Mouse (Mus musculus) lung, embryonic 15.5 days (tissue): ENCODE data around the gene Myo3b. TPM values are rescaled to one million over a fixed set of nuclear protein-coding genes. Genes with fewer than 3 reads are reported as not detected.

ENCODE experiments used
- ATAC-seq: fragments of 200-750 bp; cut with Nextera tagmentation; 2 replicates; pipeline ENCODE4 v1.8.0; 2017; ENCODE audit warnings: moderate number of reproducible peaks, borderline replicate concordance; ENCODE audit not compliant: low FRiP score, low TSS enrichment; ENCODE audit errors: extremely low read depth
- H3K27ac ChIP-seq: fragments of 300-500 bp; sonication (generic); 2 replicates; pipeline ENCODE4 v1.5.1; 2015; ENCODE audit warnings: moderate library complexity, mild to moderate bottlenecking, inconsistent platforms
- H3K27me3 ChIP-seq: fragments of 300-500 bp; sonication (generic); 2 replicates; pipeline ENCODE4 v1.6.1; 2015; ENCODE audit warnings: inconsistent platforms
- H3K36me3 ChIP-seq: fragments of 300-500 bp; sonication (generic); 2 replicates; pipeline ENCODE4 v1.6.1; 2015; ENCODE audit warnings: inconsistent platforms
- H3K4me1 ChIP-seq: fragments of 300-500 bp; sonication (generic); 2 replicates; pipeline ENCODE4 v1.6.1; 2015; ENCODE audit warnings: inconsistent platforms
- H3K4me2 ChIP-seq: fragments of 300-500 bp; sonication (generic); 2 replicates; pipeline ENCODE4 v1.6.1; 2015; ENCODE audit warnings: inconsistent platforms, mild to moderate bottlenecking, moderate library complexity
- H3K4me3 ChIP-seq: fragments of 300-500 bp; sonication (generic); 2 replicates; pipeline ENCODE4 v1.5.1; 2015; ENCODE audit warnings: mild to moderate bottlenecking, inconsistent platforms
- H3K9ac ChIP-seq: fragments of 300-500 bp; sonication (generic); 2 replicates; pipeline ENCODE4 v1.6.1; 2015; ENCODE audit warnings: inconsistent platforms
- H3K9me3 ChIP-seq: fragments of 300-500 bp; sonication (generic); 2 replicates; pipeline ENCODE4 v1.6.1; 2016; ENCODE audit warnings: inconsistent platforms
- WGBS: fragments of 180-500 bp; shearing (Covaris S2); methylation state at CpG from one replicate; pipeline ENCODE4 v1.1.7; 2015; 5-methylcytosine and 5-hydroxymethylcytosine counted together
- polyA plus RNA-seq: library from polyadenylated mRNA; unstranded; fragments of >200 nt; fragmentation: Nextera tagmentation; extraction: Ambion mirVana; gene quantifications from 2 replicates; pipeline ENCODE4 v1.2.1, GENCODE M21; 2015

The Myo3b gene
- polyA plus RNA-seq, 1 experiment from 2014 or later, result 0.46 TPM

DNA sequence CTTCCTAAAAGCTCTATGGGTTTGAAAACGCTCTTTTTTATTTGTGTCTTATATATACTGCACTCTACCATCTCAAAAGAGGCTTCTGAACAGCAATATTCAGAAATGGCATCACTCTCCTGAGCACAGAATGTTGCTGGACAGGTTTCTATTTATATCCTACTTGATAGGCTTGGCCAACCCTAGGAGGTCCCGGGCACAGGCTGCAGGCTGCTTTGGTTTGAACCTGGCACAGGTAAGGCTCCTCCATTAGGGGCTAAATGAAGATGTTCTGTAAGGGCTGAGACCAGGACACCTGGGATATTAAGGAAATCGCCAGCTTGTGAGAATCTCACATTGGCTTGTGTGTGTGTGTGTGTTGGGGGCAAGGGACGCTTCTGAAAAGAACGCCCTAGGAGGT is 30.9 kb downstream of the Myo3b start:
- H3K9me3 ChIP-seq, result no peaks in the 10 kb centered on the region
- H3K4me2 ChIP-seq, result no peak overlapping the region
- no peak overlapping the region for H3K9ac ChIP-seq
- no peaks in the 10 kb centered on the region for H3K36me3 ChIP-seq
- H3K27me3 ChIP-seq, result no peaks in the 10 kb centered on the region
- WGBS, result 62% methylated on average over 5 of the region's 5 CpGs
- H3K4me1 ChIP-seq, result 0 out of 2 replicates have a peak, but pooled peaks cover 3% of the 10 kb centered on the region
- no peak for ATAC-seq
- H3K4me3 ChIP-seq, result no peak overlapping the region
- H3K27ac ChIP-seq, result peak overlapping the region; percentile 42; the same call in 1 of the 2 replicates

DNA sequence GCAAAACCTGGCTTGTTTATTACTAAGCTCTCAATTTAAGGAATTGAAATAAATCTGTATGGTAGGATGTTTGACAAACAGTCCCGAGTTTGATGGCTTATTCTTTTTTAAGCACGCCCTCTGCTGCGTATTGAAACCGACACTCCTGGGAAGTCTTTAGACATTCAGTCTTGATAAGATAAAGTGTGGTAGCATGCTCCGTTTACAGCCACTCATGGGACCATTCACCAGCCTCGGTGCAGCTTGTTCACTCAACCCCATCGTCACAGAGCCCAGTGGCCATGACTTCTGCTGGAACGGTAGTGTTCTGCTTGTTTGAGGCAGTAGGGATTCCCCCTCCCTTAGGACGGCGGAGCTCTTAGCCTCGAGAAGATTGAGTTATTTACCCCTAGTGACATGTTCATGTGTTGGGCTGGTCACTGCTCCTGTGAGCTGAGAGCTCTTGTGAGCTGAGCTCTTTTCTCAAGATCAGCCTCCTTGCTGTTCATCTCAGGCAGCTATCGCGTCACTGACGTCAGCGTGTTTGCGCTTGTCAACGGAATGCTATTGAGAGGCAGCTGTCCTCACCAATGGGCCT is 44.6 kb downstream of the Myo3b start:
- peak overlapping the region; percentile 36 for H3K4me2 ChIP-seq
- H3K4me1 ChIP-seq, result no peaks in the 10 kb centered on the region
- H3K4me3 ChIP-seq, result 0 out of 2 replicates have a peak overlapping the region, but pooled peaks have one; percentile 2
- 37% methylated on average over 17 of the region's 17 CpGs for WGBS
- no peaks in the 10 kb centered on the region for H3K9me3 ChIP-seq
- no peak overlapping the region for H3K9ac ChIP-seq
- no peak overlapping the region for H3K27ac ChIP-seq
- no peaks in the 10 kb centered on the region for H3K36me3 ChIP-seq
- H3K27me3 ChIP-seq, result no peaks in the 10 kb centered on the region
- ATAC-seq, result no peak

DNA sequence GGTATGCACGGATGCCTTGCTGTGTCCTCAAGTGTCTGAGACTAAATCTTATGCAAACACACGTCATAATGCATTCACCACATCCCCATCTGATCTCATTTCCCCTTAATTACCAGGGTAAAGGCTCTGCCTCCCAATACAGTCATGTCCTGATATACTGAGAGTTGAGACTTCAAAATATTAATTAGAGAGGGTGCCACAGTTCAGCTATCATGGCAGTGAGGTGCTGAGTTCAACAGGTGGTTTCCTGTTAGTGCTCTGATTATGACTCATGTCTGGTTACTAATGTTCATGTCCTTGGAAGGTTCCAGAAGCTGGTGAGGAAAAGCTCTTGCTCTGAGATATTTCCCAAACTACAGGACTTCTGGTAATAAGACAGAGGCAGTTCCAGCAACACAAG is 52.3 kb downstream of the Myo3b start:
- Histone ChIP-seq H3K27me3 (no peaks in the 10 kb centered on the region), H3K4me2 (no peak overlapping the region), H3K9me3 (no peaks in the 10 kb centered on the region), H3K4me3 (no peak overlapping the region), H3K4me1 (no peaks in the 10 kb centered on the region), H3K27ac (no peak overlapping the region), H3K36me3 (no peaks in the 10 kb centered on the region), H3K9ac (no peak overlapping the region)
- 35% methylated on average over 2 of the region's 2 CpGs for WGBS
- no peak for ATAC-seq

DNA sequence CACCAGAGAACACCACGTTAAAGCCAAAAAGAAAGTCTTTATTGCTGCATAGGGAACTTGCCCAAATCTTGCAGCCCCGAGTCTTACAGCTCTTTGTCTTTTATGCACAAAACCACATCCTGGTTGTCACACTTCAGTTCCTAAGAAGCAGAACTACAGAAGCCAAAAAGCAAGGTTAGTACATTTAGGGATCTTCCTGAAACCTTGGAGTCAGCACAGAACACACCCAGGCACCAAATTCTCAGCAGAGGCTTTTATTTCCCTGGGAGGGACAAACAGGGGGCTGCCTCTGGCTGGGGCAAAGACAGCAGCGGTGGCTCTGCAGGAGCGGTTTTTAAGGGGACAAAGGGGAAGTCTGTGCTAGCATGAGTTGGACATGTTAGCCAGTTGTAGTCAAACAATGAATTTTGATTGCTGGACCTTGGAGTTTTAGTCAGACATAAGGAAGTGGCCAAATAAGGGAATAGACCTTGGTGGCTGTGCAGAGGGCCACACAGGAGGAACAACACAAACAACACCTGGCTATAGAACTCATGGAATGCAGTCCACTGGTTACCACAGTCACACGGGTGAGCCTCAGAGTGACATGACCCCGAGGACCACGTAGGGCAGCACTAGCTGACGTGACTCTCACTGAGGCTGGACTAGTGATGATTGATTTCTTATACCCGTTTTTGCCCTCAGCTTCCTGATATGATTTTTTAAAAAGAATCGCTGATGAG is 53.0 kb downstream of the Myo3b start:
- Histone ChIP-seq H3K4me3 (no peak overlapping the region), H3K27me3 (no peaks in the 10 kb centered on the region), H3K9ac (no peak overlapping the region), H3K27ac (no peak overlapping the region), H3K4me2 (no peak overlapping the region), H3K36me3 (no peaks in the 10 kb centered on the region), H3K4me1 (no peaks in the 10 kb centered on the region), H3K9me3 (no peaks in the 10 kb centered on the region)
- 38% methylated on average over 10 of the region's 10 CpGs for whole genome bisulfite sequencing
- ATAC-seq, result no peak

DNA sequence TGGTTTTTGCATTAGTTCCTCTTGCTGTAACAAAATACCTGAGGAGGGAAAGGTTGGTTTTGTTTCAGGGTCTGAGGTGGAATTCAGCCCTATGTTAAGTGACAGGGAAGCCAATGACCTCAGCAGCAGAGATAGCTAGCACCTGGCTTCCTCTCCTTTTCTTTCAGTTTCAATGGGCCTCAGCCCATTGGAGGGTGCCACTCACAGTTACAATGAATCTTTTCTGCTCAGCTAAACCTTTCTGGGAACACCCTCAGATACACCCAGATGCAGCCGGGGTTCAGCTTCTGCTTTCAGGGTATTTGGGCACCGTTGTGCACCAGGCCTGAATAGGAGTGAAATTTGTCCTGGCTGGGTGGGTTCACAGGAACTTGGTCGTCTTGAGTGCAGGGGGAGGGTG is 53.7 kb downstream of the Myo3b start:
- no peaks in the 10 kb centered on the region for H3K36me3 ChIP-seq
- no peaks in the 10 kb centered on the region for H3K27me3 ChIP-seq
- no peak overlapping the region for H3K27ac ChIP-seq
- no peaks in the 10 kb centered on the region for H3K4me1 ChIP-seq
- 61% methylated on average over 3 of the region's 3 CpGs for WGBS
- no peak for ATAC-seq
- H3K9me3 ChIP-seq, result no peaks in the 10 kb centered on the region
- H3K4me3 ChIP-seq, result no peak overlapping the region
- no peak overlapping the region for H3K9ac ChIP-seq
- no peak overlapping the region for H3K4me2 ChIP-seq

DNA sequence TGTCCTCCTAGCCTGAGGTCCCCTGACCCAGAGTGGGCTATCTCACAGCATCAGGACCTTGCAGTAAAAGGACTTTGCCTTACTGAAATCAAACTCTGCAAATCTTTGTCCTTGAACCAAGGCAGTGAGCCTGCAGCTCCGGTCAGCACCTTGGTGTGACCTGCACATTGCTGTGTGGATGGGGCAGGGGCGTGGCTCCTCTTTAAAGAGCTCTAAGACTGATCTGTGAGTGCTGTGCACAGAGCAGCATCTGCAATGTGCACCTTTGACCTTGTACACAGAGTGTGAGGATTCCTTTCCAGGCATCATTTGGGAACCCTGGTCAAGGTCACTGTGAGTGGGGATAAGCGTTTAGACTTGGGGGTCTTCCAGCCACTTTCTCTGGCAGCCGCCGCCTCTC is 55.5 kb downstream of the Myo3b start:
- no peak for ATAC-seq
- 46% methylated on average over 5 of the region's 5 CpGs for WGBS
- no peaks in the 10 kb centered on the region for H3K36me3 ChIP-seq
- H3K9me3 ChIP-seq, result no peaks in the 10 kb centered on the region
- H3K4me1 ChIP-seq, result no peaks in the 10 kb centered on the region
- H3K9ac ChIP-seq, result no peak overlapping the region
- H3K27ac ChIP-seq, result no peak overlapping the region
- H3K4me2 ChIP-seq, result no peak overlapping the region
- no peak overlapping the region for H3K4me3 ChIP-seq
- H3K27me3 ChIP-seq, result no peaks in the 10 kb centered on the region

DNA sequence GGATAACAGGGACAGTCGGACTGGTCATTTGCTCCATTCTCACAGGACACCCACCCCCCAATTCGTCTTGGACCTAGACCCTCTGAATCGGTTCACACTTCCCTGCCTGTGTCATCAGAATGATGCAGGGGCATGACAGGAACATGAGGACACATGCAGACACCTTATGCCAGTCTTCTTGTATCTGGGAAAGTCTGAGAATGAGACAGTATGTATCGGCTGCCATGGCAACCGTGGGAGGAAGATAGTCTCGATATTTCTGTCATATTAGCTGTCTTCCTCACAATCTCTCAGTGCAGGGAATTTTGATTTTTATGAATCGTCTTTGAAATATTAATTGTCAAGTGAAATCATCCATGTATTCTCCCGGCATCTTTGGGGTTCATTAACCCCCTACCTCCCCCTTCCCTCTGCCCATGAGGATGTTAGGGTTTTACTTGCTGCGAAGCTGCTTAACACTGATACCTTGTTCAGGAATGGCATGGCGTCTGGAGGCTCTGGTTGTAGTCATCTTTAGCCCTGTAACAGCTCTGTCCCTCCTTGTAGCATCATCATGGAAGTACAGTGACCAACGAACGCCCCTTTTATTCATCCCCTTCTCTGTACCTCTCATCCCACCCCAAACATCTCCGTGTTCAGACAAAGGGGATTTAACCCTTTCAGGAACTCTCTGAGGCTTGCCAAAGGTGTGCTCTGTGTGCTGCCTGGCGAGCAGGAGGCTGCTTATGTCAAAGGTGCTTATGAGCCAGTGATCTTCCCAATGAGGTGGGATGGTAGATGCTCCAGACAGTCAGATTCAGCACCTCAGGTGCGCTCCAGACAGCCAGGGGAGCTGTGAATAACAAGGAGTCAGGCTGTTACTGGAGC is 58.5 kb downstream of the Myo3b start:
- ATAC-seq, result no peak
- H3K9me3 ChIP-seq, result no peaks in the 10 kb centered on the region
- 67% methylated on average over 15 of the region's 15 CpGs for WGBS
- H3K27ac ChIP-seq, result no peak overlapping the region
- H3K36me3 ChIP-seq, result no peaks in the 10 kb centered on the region
- H3K27me3 ChIP-seq, result no peaks in the 10 kb centered on the region
- H3K4me2 ChIP-seq, result no peak overlapping the region
- H3K4me1 ChIP-seq, result no peaks in the 10 kb centered on the region
- H3K4me3 ChIP-seq, result no peak overlapping the region
- H3K9ac ChIP-seq, result no peak overlapping the region

DNA sequence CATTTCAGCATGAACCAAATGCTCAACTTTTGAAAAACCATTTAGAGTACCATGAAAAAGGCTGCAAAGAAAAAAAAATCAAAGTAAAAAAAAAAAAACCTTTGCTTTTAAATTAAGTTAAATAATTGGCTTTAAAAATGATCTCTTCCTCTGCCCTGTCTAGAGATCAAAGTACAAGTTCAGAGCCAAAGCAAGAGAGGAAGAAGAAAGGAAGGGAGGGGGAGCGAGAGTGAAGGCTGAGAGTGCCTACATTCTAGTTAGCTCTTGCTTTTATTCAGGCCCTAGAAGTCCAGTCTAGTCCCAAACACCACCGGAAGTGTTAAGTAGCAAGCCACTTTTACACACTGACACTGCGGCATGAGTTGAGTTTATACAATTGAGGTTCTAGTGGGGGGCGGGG is 60.5 kb downstream of the Myo3b start:
- no peak for ATAC-seq
- Histone ChIP-seq H3K9ac (no peak overlapping the region), H3K4me2 (no peak overlapping the region), H3K27ac (no peak overlapping the region), H3K27me3 (no peaks in the 10 kb centered on the region), H3K9me3 (no peaks in the 10 kb centered on the region), H3K36me3 (no peaks in the 10 kb centered on the region), H3K4me3 (no peak overlapping the region), H3K4me1 (no peaks in the 10 kb centered on the region)
- 49% methylated on average over 4 of the region's 4 CpGs for WGBS

DNA sequence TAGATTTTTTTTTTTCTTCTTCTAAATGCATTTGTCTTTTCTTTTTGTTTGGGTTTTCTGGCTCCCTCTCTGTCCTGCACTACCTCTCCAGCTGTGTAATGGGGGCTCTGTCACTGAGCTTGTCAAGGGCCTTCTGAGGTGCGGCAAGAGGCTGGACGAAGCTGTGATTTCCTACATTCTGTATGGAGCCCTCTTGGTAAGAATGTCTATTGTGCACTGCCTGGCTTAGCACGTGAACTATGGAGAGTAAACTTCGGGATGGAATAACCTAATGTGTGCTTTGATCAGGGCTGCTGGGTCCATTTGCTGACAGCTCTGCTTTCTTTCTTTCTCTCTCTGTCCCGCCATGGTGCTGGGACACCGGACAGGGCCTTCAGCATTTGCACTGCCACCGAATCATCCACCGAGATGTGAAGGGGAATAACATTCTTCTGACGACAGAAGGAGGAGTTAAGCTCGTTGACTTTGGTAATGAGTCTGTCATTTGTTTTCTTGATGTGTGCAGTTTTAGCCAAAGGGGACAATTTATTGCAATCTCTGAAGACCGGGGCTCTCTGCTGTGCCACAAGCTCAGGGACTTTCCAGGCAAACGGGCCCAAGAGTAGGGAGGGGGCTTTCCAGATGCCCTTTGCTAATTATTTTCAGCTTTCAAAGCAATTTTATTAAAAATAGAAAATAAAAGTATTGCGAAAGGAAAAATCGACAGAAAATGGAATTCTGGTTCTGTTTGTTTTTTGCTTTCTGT is 66.5 kb downstream of the Myo3b start:
- Histone ChIP-seq H3K27me3 (no peaks in the 10 kb centered on the region), H3K27ac (no peak overlapping the region), H3K4me3 (no peak overlapping the region), H3K4me1 (no peaks in the 10 kb centered on the region), H3K36me3 (no peaks in the 10 kb centered on the region), H3K4me2 (no peak overlapping the region), H3K9me3 (no peaks in the 10 kb centered on the region), H3K9ac (no peak overlapping the region)
- no peak for ATAC-seq
- 49% methylated on average over 14 of the region's 14 CpGs for WGBS

DNA sequence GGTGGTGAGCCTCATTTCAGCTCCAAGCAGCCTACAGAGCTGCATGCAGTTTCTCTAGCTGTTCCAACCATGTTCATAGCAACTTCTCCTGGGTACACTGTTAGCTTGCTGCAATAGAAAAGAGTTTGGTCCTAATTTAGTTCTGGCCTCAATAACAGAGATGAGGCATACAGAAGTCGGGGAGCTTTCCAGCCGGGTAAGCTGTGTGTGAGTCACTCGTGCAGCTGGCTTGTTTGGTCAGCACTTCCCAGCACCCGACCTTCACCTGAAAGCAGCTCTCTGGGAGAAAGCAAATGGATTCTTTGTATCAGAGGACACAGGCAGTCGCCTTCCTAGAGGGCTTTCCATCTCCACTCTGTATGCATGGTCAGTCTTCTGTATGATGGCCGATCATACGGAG is 70.1 kb downstream of the Myo3b start:
- ATAC-seq, result no peak
- no peak overlapping the region for H3K27ac ChIP-seq
- H3K36me3 ChIP-seq, result no peaks in the 10 kb centered on the region
- no peak overlapping the region for H3K9ac ChIP-seq
- 40% methylated on average over 7 of the region's 7 CpGs for WGBS
- no peaks in the 10 kb centered on the region for H3K27me3 ChIP-seq
- no peak overlapping the region for H3K4me2 ChIP-seq
- no peaks in the 10 kb centered on the region for H3K9me3 ChIP-seq
- H3K4me3 ChIP-seq, result no peak overlapping the region
- no peaks in the 10 kb centered on the region for H3K4me1 ChIP-seq

DNA sequence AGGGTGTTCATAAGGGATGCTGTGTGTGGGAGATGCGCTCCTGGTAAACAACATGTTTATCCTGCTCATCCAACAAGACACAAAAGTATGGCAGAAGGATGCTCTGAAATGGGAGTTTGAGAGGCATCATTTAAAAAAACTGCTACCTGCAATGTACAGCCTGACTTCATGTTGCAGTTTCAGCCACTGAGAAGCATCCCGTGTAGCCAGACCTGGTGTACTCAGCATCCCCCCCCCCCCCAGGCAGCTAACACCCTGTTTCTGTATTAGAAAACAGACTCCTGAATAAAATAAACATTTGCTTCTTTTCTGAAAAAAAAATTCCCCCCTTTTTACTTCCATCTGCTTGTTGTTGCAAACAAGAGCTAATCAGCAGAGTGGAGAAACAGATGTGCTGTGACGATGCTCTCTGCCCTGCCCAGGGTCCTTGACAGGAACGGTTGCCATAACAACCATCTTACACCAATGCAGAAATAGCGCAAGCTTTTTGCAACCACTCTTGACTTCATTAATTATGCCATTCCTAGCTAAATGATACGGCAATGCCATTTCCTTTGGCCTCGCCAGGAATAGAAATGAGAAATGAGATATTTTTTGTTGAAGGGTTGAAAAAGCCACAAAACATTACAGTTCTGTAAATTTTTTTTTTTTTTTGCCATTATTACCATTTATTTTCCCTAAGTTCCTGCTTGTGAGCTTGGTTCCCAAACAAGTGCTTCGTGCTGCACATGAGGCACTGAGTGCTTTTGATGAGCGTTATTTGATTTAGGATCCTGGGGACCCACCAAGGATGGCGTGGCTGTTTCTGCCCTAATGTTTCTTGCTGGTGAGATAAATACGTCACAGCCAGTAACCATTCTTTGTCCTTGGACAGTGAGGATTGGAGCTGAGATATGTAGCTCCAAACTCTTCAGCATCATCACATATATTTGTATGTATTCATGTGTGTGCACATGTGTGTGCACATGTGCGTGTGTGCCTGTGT is 75.2 kb downstream of the Myo3b start:
- H3K4me2 ChIP-seq, result no peak overlapping the region
- ATAC-seq, result no peak
- no peak overlapping the region for H3K27ac ChIP-seq
- 42% methylated on average over 12 of the region's 12 CpGs for WGBS
- no peak overlapping the region for H3K4me3 ChIP-seq
- H3K4me1 ChIP-seq, result no peaks in the 10 kb centered on the region
- H3K36me3 ChIP-seq, result no peaks in the 10 kb centered on the region
- no peak overlapping the region for H3K9ac ChIP-seq
- no peaks in the 10 kb centered on the region for H3K27me3 ChIP-seq
- H3K9me3 ChIP-seq, result no peaks in the 10 kb centered on the region
